Mouse (Mus musculus): ENCODE results near the gene Bag5.

GRCm38 (mm10) chr12:111716505-111716904, 3.4 kb upstream of the Bag5 start:
- TF ChIP-seq EP300 (IDR thresholded peaks at IDR 0.05; ENCODE audit: low read depth in 1 of 2, low read length in 2 of 2), result no peak
- no peak for TF ChIP-seq POLR2AphosphoS5 (IDR thresholded peaks at IDR 0.05; ENCODE audit: borderline replicate concordance, low read depth, low read length)
- TF ChIP-seq POLR2A (IDR thresholded peaks at IDR 0.05; ENCODE audit: control insufficient read depth in 1 of 2, insufficient read depth in 1 of 2, low read depth in 1 of 2, low read length in 2 of 2, poor library complexity in 1 of 2), result no peak
- no peak for TF ChIP-seq CTCF (IDR thresholded peaks at IDR 0.05 in 2 of 3, conservative IDR thresholded peaks at IDR 0.05 in 1 of 3; ENCODE audit: control insufficient read depth in 1 of 3, insufficient read depth in 1 of 3, low read depth in 2 of 3, low read length in 3 of 3, poor library complexity in 1 of 3, severe bottlenecking in 1 of 3)
- peak; percentile 54; the same call in 1 of the 2 replicates for TF ChIP-seq TBP (IDR thresholded peaks at IDR 0.05; ENCODE audit: low read depth, low read length)
- no peak for TF ChIP-seq CHD1 (IDR thresholded peaks at IDR 0.05; ENCODE audit: low read depth, low read length)
- no peak for TF ChIP-seq MAX (IDR thresholded peaks at IDR 0.05; ENCODE audit: low read length)
- TF ChIP-seq SMC3 (IDR thresholded peaks at IDR 0.05; ENCODE audit: low read depth, low read length), result no peak
- TF ChIP-seq MAFK (IDR thresholded peaks at IDR 0.05; ENCODE audit: borderline replicate concordance, low read depth, low read length), result no peak
- no peak for TF ChIP-seq GATA1 (IDR thresholded peaks at IDR 0.05; ENCODE audit: low read depth, low read length)
- TF ChIP-seq JUND (IDR thresholded peaks at IDR 0.05; ENCODE audit: low read depth, low read length), result no peak
